Mouse (Mus musculus): ENCODE measurements around the gene Spint5. TPM values are rescaled to one million over a fixed set of nuclear protein-coding genes. Genes with fewer than 3 reads are reported as not detected.

The Spint5 gene
- polyA plus RNA-seq (2012; rRNA removed) = not detected in 2 replicates
- not detected in 2 replicates for polyA plus RNA-seq (2014; fragmentation: Nextera tagmentation; extraction: Ambion mirVana)

DNA sequence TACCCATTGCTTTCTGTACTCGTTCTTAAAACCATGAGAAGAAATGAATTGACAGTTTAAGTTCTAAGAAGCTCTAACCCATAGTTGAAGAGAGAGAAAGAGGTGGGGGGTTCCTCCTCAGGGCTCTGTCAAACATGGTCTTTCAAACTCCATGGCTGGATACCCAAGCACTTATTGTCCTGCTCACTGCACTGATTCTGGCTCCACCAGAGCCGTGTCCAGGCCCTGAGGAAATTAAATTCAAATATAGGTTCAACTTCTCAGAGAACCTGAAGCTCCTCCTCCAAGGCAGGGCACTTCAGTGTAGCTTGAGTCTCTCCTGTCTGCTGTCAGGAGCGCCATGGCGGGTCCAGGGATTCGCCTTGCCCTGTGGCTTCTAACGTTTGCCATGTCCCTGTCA is at the start of gene Spint5:
Gene Spint5, plus strand, starts transcription at position 301 of the 400 bp plus-strand sequence.
- DNase-seq (ENCODE audit: low read depth in 3 of 3, low spot score in 3 of 3) = no peak
- no peak for ATAC-seq (ENCODE audit: insufficient read depth)
- WGBS (ENCODE audit: insufficient replicate concordance) = 53% methylated on average over 6 of the region's 6 CpGs
- H3K4me1 ChIP-seq (replicated peaks; ENCODE audit: control insufficient read depth in 2 of 2, insufficient read depth in 2 of 2, low read length in 1 of 2) = no peaks in the 10 kb centered on the region
- H3K4me2 ChIP-seq (ENCODE audit: low read depth) = no peak within 1 kb of the TSS
- no peak within 1 kb of the TSS for H3K9ac ChIP-seq (replicated peaks)
- H3K4me3 ChIP-seq (ENCODE audit: insufficient read depth in 1 of 2, low read depth in 2 of 2, low read length in 2 of 2) = no peak within 1 kb of the TSS
- H3K36me3 ChIP-seq (replicated peaks; ENCODE audit: control insufficient read depth, insufficient read depth, low read depth) = no peaks in the 10 kb centered on the region
- no peak within 1 kb of the TSS for H3K27ac ChIP-seq
- TF ChIP-seq EP300 (IDR thresholded peaks at IDR 0.05; ENCODE audit: low read depth) = no peak
- TF ChIP-seq CTCF (IDR thresholded peaks at IDR 0.05; ENCODE audit: low read depth) = no peak
- H3K27me3 ChIP-seq (ENCODE audit: control insufficient read depth, insufficient read depth, low read length) = no peaks in the 10 kb centered on the region
- H3K9me3 ChIP-seq (ENCODE audit: control insufficient read depth, low read length) = no peaks in the 10 kb centered on the region

DNA sequence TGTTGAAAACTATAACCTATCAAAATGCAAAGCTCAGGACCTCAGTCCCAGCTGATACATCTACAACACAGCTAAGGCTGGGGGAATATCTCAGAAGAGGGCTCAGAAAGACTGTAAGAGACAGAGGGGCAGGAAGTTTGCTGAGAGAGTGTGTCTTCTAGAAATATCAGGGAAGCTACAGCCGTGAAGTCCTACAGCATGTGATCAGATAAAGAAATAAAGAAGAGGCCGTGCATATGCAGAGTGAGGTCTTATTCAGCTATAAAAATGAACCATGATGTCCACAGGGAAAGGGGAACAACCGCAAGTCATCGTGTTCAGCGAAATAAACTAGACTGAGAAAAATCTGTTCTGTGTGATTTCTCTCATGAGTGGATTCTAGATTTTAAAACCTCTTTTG is 44.8 kb upstream of the Spint5 start:
- Histone ChIP-seq H3K9me3 (ENCODE audit: control insufficient read depth, low read length) (no peaks in the 10 kb centered on the region), H3K4me3 (ENCODE audit: insufficient read depth in 1 of 2, low read depth in 2 of 2, low read length in 2 of 2) (no peak overlapping the region), H3K9ac (replicated peaks) (no peak overlapping the region), H3K27me3 (ENCODE audit: control insufficient read depth, insufficient read depth, low read length) (no peaks in the 10 kb centered on the region), H3K27ac (no peak overlapping the region), H3K4me1 (replicated peaks; ENCODE audit: control insufficient read depth in 2 of 2, insufficient read depth in 2 of 2, low read length in 1 of 2) (no peaks in the 10 kb centered on the region), H3K4me2 (ENCODE audit: low read depth) (no peak overlapping the region), H3K36me3 (replicated peaks; ENCODE audit: control insufficient read depth, insufficient read depth, low read depth) (no peaks in the 10 kb centered on the region)
- ATAC-seq (ENCODE audit: insufficient read depth) = no peak
- DNase-seq (ENCODE audit: low read depth in 3 of 3, low spot score in 3 of 3) = no peak
- TF ChIP-seq CTCF (IDR thresholded peaks at IDR 0.05; ENCODE audit: low read depth) = no peak
- no peak for TF ChIP-seq EP300 (IDR thresholded peaks at IDR 0.05; ENCODE audit: low read depth)
- 52% methylated on average over 5 of the region's 5 CpGs for WGBS (ENCODE audit: insufficient replicate concordance)

DNA sequence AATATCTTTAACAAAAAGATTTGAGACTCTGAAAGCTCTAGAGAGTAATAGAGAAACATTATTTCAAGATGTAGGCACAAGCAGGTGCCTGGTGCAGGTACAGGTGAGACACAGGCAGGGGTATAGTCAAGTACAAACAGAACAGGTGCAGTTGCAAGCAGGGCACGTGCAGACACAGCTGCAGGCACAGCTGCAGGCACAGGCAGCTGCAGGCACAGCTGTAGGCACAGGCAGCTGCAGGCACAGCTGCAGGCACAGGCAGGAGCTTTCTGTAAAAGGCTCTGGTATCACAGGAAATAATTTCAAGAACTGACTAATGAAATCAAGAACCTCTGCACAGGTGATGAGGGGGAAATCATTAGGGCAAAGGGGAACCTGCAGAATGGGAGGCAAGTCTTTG is 44.2 kb upstream of the Spint5 start:
- H3K4me2 ChIP-seq (ENCODE audit: low read depth) = no peak overlapping the region
- no peak overlapping the region for H3K27ac ChIP-seq
- WGBS (ENCODE audit: insufficient replicate concordance) = 19% methylated on average over 1 of the region's 1 CpGs
- TF ChIP-seq CTCF (IDR thresholded peaks at IDR 0.05; ENCODE audit: low read depth) (no peak), EP300 (IDR thresholded peaks at IDR 0.05; ENCODE audit: low read depth) (no peak)
- ATAC-seq (ENCODE audit: insufficient read depth) (no peak), DNase-seq (ENCODE audit: low read depth in 3 of 3, low spot score in 3 of 3) (no peak)
- no peak overlapping the region for H3K9ac ChIP-seq (replicated peaks)
- H3K4me3 ChIP-seq (ENCODE audit: insufficient read depth in 1 of 2, low read depth in 2 of 2, low read length in 2 of 2) = no peak overlapping the region
- no peaks in the 10 kb centered on the region for H3K27me3 ChIP-seq (ENCODE audit: control insufficient read depth, insufficient read depth, low read length)
- H3K36me3 ChIP-seq (replicated peaks; ENCODE audit: control insufficient read depth, insufficient read depth, low read depth) = no peaks in the 10 kb centered on the region
- H3K4me1 ChIP-seq (replicated peaks; ENCODE audit: control insufficient read depth in 2 of 2, insufficient read depth in 2 of 2, low read length in 1 of 2) = no peaks in the 10 kb centered on the region
- H3K9me3 ChIP-seq (ENCODE audit: control insufficient read depth, low read length) = no peaks in the 10 kb centered on the region

DNA sequence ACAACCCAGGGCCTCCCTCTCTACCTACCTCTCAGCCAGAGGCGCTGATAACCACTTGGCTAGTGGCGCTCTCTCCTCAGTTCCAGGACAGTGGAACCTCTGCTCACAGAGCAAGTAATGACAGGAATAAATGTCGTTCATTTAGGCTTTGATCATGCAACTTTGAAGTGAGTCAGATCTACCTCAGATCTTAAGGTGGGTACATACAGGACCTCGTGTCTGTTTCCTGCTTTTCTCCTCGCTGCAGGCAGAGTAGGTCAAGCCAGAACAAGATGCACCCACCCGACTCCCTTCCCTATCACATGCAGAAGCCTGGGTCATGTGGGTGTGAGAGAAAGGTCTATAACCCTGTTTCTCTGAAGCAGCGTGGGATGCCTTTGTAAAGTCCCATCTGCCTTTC is 41.1 kb upstream of the Spint5 start, which contains the start of gene Wfdc11:
Gene Wfdc11, minus strand, starts transcription at position 101 of the 400 bp plus-strand sequence.
- Histone ChIP-seq H3K4me2 (ENCODE audit: low read depth) (no peak within 1 kb of the TSS), H3K27me3 (ENCODE audit: control insufficient read depth, insufficient read depth, low read length) (no peaks in the 10 kb centered on the region), H3K9me3 (ENCODE audit: control insufficient read depth, low read length) (no peaks in the 10 kb centered on the region), H3K36me3 (replicated peaks; ENCODE audit: control insufficient read depth, insufficient read depth, low read depth) (no peaks in the 10 kb centered on the region), H3K27ac (no peak within 1 kb of the TSS), H3K4me1 (replicated peaks; ENCODE audit: control insufficient read depth in 2 of 2, insufficient read depth in 2 of 2, low read length in 1 of 2) (no peaks in the 10 kb centered on the region), H3K4me3 (ENCODE audit: insufficient read depth in 1 of 2, low read depth in 2 of 2, low read length in 2 of 2) (no peak within 1 kb of the TSS), H3K9ac (replicated peaks) (no peak within 1 kb of the TSS)
- TF ChIP-seq CTCF (IDR thresholded peaks at IDR 0.05; ENCODE audit: low read depth) = no peak
- no peak for TF ChIP-seq EP300 (IDR thresholded peaks at IDR 0.05; ENCODE audit: low read depth)
- ATAC-seq (ENCODE audit: insufficient read depth) (no peak), DNase-seq (ENCODE audit: low read depth in 3 of 3, low spot score in 3 of 3) (no peak)
- 46% methylated on average over 7 of the region's 7 CpGs for WGBS (ENCODE audit: insufficient replicate concordance)

DNA sequence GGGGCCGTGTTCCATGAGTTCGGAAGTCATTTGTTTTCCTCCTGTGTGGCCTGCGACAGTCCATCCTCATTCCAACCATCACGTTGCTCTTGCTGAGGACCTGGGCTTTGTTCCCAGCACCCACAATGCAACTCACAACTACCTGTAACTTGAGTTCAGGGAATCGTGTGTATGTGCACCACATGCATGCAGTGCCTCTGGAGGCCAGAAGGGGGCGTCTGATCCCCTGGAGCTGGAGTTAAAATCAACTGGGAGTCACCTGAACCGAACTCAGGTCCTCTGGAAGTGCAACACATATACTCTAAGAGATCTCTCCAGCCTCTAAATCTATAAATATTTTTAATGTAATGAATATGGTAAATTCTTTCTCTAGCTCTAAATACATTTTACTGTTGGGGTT is 39.0 kb upstream of the Spint5 start:
- no peak overlapping the region for H3K9ac ChIP-seq (replicated peaks)
- peaks cover 0 to 2% of the 10 kb centered on the region in 2 experiments; a peak in 2 of 4 replicates for H3K4me1 ChIP-seq (replicated peaks; ENCODE audit: control insufficient read depth in 2 of 2, insufficient read depth in 2 of 2, low read length in 1 of 2)
- no peak overlapping the region for H3K4me3 ChIP-seq (ENCODE audit: insufficient read depth in 1 of 2, low read depth in 2 of 2, low read length in 2 of 2)
- no peaks in the 10 kb centered on the region for H3K36me3 ChIP-seq (replicated peaks; ENCODE audit: control insufficient read depth, insufficient read depth, low read depth)
- H3K9me3 ChIP-seq (ENCODE audit: control insufficient read depth, low read length) = no peaks in the 10 kb centered on the region
- no peak for DNase-seq (ENCODE audit: low read depth in 3 of 3, low spot score in 3 of 3)
- TF ChIP-seq EP300 (IDR thresholded peaks at IDR 0.05; ENCODE audit: low read depth) (no peak), CTCF (IDR thresholded peaks at IDR 0.05; ENCODE audit: low read depth) (peak; percentile 70)
- no peak for ATAC-seq (ENCODE audit: insufficient read depth)
- no peak overlapping the region for H3K27ac ChIP-seq
- 66% methylated on average over 7 of the region's 7 CpGs for WGBS (ENCODE audit: insufficient replicate concordance)
- no peaks in the 10 kb centered on the region for H3K27me3 ChIP-seq (ENCODE audit: control insufficient read depth, insufficient read depth, low read length)
- no peak overlapping the region for H3K4me2 ChIP-seq (ENCODE audit: low read depth)
